Mouse (Mus musculus) liver, embryonic 14 days (tissue): Measurements from ENCODE around the gene Casp6. TPM values are rescaled to one million over a fixed set of nuclear protein-coding genes. Genes with fewer than 3 reads are reported as not detected.

Experiments used
- polyA plus RNA-seq: library from polyadenylated mRNA; depleted of rRNA; stranded (reverse); fragments of >200 nt; gene quantifications from 2 replicates; pipeline ENCODE4 v1.2.3, GENCODE M21; 2012; rRNA removed

The Casp6 gene
- polyA plus RNA-seq = 19.8 and 23.5 TPM in 2 replicates

GRCm38 (mm10) chr3:129901271-129901809 is at the start of gene Casp6:
Gene Casp6, plus strand, starts transcription at chr3:129901425.

GRCm38 (mm10) chr3:129878405-129879021 is 22.7 kb upstream of the Casp6 start, which contains the start of gene Pla2g12a:
Gene Pla2g12a, plus strand, starts transcription at chr3:129878606.

Other genes starting within 250 kb of the Casp6 start
- 0.62 and 0.98 TPM in 2 replicates for gene Egf, start 146.1 kb upstream of the Casp6 start, polyA plus RNA-seq
- not detected in 2 replicates for gene Lrit3, start 97.4 kb upstream of the Casp6 start, polyA plus RNA-seq
- 0.09 and 0.14 TPM in 2 replicates for gene Rrh, start 78.8 kb upstream of the Casp6 start, polyA plus RNA-seq
- 97.8 and 112 TPM in 2 replicates for gene Gar1, start 70.0 kb upstream of the Casp6 start, polyA plus RNA-seq
- 98.9 and 99.9 TPM in 2 replicates for gene Cfi, start 65.5 kb upstream of the Casp6 start, polyA plus RNA-seq
- 44.2 and 47.2 TPM in 2 replicates for gene Pla2g12a, start 22.8 kb upstream of the Casp6 start, polyA plus RNA-seq
- 6.4 TPM in 2 replicates for gene Mcub, start 68.8 kb downstream of the Casp6 start, polyA plus RNA-seq
- gene Sec24b, start 160.1 kb downstream of the Casp6 start, polyA plus RNA-seq = 15.2 and 16.9 TPM in 2 replicates
- gene Col25a1, start 230.1 kb downstream of the Casp6 start, polyA plus RNA-seq = 1.0 and 1.1 TPM in 2 replicates